Mouse (Mus musculus) midbrain, embryonic 15.5 days (tissue): ENCODE data around the gene Mctp1. TPM values are rescaled to one million over a fixed set of nuclear protein-coding genes. Genes with fewer than 3 reads are reported as not detected.

ENCODE experiments used
- ATAC-seq: fragments of 200-750 bp; cut with Nextera tagmentation; replicated peaks from 2 replicates; pipeline ENCODE4 v1.8.0; 2017; ENCODE audit warnings: moderate TSS enrichment
- H3K27ac ChIP-seq: fragments of 300-500 bp; sonication (generic); 2 replicates; pipeline ENCODE4 v1.5.1; 2015; ENCODE audit warnings: mild to moderate bottlenecking, inconsistent platforms
- H3K27me3 ChIP-seq: fragments of 300-500 bp; sonication (generic); replicated peaks from 2 replicates; pipeline ENCODE4 v1.6.1; 2015; ENCODE audit warnings: inconsistent platforms
- H3K36me3 ChIP-seq: fragments of 300-500 bp; sonication (generic); replicated peaks from 2 replicates; pipeline ENCODE4 v1.6.1; 2015; ENCODE audit warnings: inconsistent platforms
- H3K4me1 ChIP-seq: fragments of 300-500 bp; sonication (generic); 2 replicates; pipeline ENCODE4 v1.6.1; 2015; ENCODE audit warnings: inconsistent platforms
- H3K4me2 ChIP-seq: fragments of 300-500 bp; sonication (generic); 2 replicates; pipeline ENCODE4 v1.6.1; 2015; ENCODE audit warnings: inconsistent platforms, mild to moderate bottlenecking, moderate library complexity
- H3K4me3 ChIP-seq: fragments of 300-500 bp; sonication (generic); 2 replicates; pipeline ENCODE4 v1.5.1; 2015; ENCODE audit warnings: mild to moderate bottlenecking, inconsistent platforms
- H3K9ac ChIP-seq: fragments of 300-500 bp; sonication (generic); 2 replicates; pipeline ENCODE4 v1.6.1; 2015; ENCODE audit warnings: mild to moderate bottlenecking, inconsistent platforms
- H3K9me3 ChIP-seq: fragments of 300-500 bp; sonication (generic); 2 replicates; pipeline ENCODE4 v1.6.1; 2016; ENCODE audit warnings: inconsistent platforms
- WGBS: fragments of 180-500 bp; shearing (Covaris S2); methylation state at CpG from one replicate; pipeline ENCODE4 v1.1.7; 2015; ENCODE audit warnings: mixed read lengths; 5-methylcytosine and 5-hydroxymethylcytosine counted together
- polyA plus RNA-seq: library from polyadenylated mRNA; unstranded; fragments of >200 nt; fragmentation: Nextera tagmentation; extraction: Ambion mirVana; gene quantifications from 2 replicates; pipeline ENCODE4 v1.2.1, GENCODE M21; 2015

Mctp1 gene
- polyA plus RNA-seq, 1 experiment from 2014 or later = 3.9 TPM

- Histone ChIP-seq H3K9ac (no peak overlapping the region), H3K36me3 (no peaks in the 10 kb centered on the region), H3K27me3 (no peaks in the 10 kb centered on the region), H3K9me3 (no peaks in the 10 kb centered on the region), H3K4me3 (no peak overlapping the region), H3K4me2 (no peak overlapping the region), H3K27ac (no peak overlapping the region), H3K4me1 (no peaks in the 10 kb centered on the region)
- ATAC-seq = no peak
Observed at GRCm38 (mm10) chr13:76659523-76659922, 275.2 kb downstream of the Mctp1 start.

GRCm38 (mm10) chr13:76681286-76681685, 297.0 kb downstream of the Mctp1 start:
- Histone ChIP-seq H3K27me3 (no peaks in the 10 kb centered on the region), H3K27ac (no peak overlapping the region), H3K9me3 (no peaks in the 10 kb centered on the region), H3K36me3 (no peaks in the 10 kb centered on the region), H3K4me1 (no peaks in the 10 kb centered on the region), H3K9ac (no peak overlapping the region), H3K4me2 (no peak overlapping the region), H3K4me3 (no peak overlapping the region)
- peak; percentile 70; the same call in 1 of the 2 replicates for ATAC-seq

DNA sequence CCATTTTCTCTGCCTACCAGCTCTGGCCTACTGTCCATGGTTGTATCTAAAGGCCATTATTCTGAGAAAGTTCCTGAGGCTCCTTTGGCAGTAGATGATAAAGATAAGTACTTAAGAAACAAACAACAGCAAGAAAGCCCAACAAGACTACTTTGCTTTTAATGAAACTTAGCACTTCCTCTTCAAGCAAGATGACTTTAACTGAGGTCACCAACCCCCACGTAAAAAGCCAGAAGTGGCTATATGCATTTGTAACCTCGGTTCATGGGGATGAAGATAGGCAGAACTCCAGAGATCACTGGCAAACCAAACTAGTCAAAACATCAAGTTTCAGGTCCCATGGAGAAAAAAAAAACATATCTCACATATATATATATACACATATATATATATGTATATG, 305.0 kb downstream of the Mctp1 start:
- H3K4me1 ChIP-seq = no peaks in the 10 kb centered on the region
- 83% methylated on average over 2 of the region's 2 CpGs for WGBS
- no peaks in the 10 kb centered on the region for H3K9me3 ChIP-seq
- no peak overlapping the region for H3K4me3 ChIP-seq
- ATAC-seq = no peak
- no peak overlapping the region for H3K4me2 ChIP-seq
- H3K27me3 ChIP-seq = no peaks in the 10 kb centered on the region
- no peak overlapping the region for H3K9ac ChIP-seq
- H3K36me3 ChIP-seq = no peaks in the 10 kb centered on the region
- no peak overlapping the region for H3K27ac ChIP-seq

- Histone ChIP-seq H3K27me3 (no peaks in the 10 kb centered on the region), H3K4me1 (no peaks in the 10 kb centered on the region), H3K36me3 (no peaks in the 10 kb centered on the region), H3K4me3 (no peak overlapping the region), H3K9me3 (no peaks in the 10 kb centered on the region), H3K4me2 (no peak overlapping the region), H3K9ac (no peak overlapping the region), H3K27ac (no peak overlapping the region)
- ATAC-seq = no peak
Observed at GRCm38 (mm10) chr13:76690143-76690542, 305.8 kb downstream of the Mctp1 start.

DNA sequence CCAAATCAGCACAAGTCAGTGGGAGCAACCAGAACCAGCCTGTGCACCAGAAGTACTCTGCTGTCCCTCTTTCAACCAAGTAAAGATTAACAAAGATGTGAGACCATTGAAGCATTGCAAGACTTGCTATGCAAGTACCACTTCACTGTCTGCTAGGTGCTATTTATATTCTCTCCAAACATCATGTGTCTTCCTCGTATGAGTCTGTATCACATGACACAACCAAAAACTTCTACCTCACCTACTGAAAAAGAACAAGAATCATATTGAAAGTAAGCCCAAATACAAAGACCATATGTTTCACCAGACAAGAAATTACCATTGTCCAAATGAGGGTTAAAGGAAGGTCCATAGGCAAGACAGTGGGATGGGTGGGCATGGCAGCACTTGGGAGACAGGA, 306.4 kb downstream of the Mctp1 start:
- H3K9me3 ChIP-seq = no peaks in the 10 kb centered on the region
- no peak for ATAC-seq
- no peaks in the 10 kb centered on the region for H3K36me3 ChIP-seq
- H3K4me2 ChIP-seq = no peak overlapping the region
- no peak overlapping the region for H3K27ac ChIP-seq
- no peaks in the 10 kb centered on the region for H3K4me1 ChIP-seq
- 80% methylated on average over 1 of the region's 1 CpGs for WGBS
- H3K4me3 ChIP-seq = no peak overlapping the region
- H3K27me3 ChIP-seq = no peaks in the 10 kb centered on the region
- H3K9ac ChIP-seq = no peak overlapping the region

- no peaks in the 10 kb centered on the region for H3K4me1 ChIP-seq
- H3K9me3 ChIP-seq = no peaks in the 10 kb centered on the region
- ATAC-seq = no peak
- no peak overlapping the region for H3K4me3 ChIP-seq
- H3K27ac ChIP-seq = no peak overlapping the region
- H3K36me3 ChIP-seq = no peaks in the 10 kb centered on the region
- no peaks in the 10 kb centered on the region for H3K27me3 ChIP-seq
- no peak overlapping the region for H3K9ac ChIP-seq
- H3K4me2 ChIP-seq = no peak overlapping the region
Observed at GRCm38 (mm10) chr13:76734013-76734412, 349.7 kb downstream of the Mctp1 start.

- no peak for ATAC-seq
- Histone ChIP-seq H3K4me2 (no peak overlapping the region), H3K27me3 (no peaks in the 10 kb centered on the region), H3K9ac (no peak overlapping the region), H3K27ac (no peak overlapping the region), H3K9me3 (no peaks in the 10 kb centered on the region), H3K36me3 (no peaks in the 10 kb centered on the region), H3K4me1 (no peaks in the 10 kb centered on the region), H3K4me3 (no peak overlapping the region)
- WGBS = 78% methylated on average over 4 of the region's 4 CpGs
Observed at GRCm38 (mm10) chr13:76750663-76751429, 366.5 kb downstream of the Mctp1 start.

- Histone ChIP-seq H3K9ac (no peak overlapping the region), H3K27me3 (no peaks in the 10 kb centered on the region), H3K27ac (no peak overlapping the region), H3K4me3 (no peak overlapping the region), H3K36me3 (no peaks in the 10 kb centered on the region), H3K4me2 (no peak overlapping the region), H3K4me1 (no peaks in the 10 kb centered on the region), H3K9me3 (no peaks in the 10 kb centered on the region)
- peak; percentile 65 for ATAC-seq
- WGBS = 29% methylated on average over 6 of the region's 6 CpGs
Observed at GRCm38 (mm10) chr13:76759832-76760490, 375.6 kb downstream of the Mctp1 start.

DNA sequence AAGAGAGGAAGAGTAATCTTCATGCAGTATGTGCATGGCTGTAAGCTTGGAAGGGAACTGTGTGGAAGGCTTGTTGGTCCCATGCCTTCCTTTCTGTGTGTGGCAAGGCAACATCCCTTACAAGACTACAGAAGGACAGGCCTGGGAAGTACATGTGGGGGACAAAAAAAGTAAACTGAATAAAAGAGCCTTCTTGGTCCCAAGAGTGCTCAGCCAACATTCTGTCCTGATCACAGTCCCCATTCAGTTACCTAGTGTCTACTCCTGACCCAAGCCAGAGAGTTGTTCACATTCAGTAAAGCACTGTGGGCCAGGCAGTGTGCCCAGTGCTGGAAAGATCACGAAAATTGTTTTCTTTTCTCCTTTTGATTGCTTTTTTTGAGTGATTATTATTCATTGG, 415.3 kb downstream of the Mctp1 start:
- WGBS = 68% methylated on average over 1 of the region's 1 CpGs

DNA sequence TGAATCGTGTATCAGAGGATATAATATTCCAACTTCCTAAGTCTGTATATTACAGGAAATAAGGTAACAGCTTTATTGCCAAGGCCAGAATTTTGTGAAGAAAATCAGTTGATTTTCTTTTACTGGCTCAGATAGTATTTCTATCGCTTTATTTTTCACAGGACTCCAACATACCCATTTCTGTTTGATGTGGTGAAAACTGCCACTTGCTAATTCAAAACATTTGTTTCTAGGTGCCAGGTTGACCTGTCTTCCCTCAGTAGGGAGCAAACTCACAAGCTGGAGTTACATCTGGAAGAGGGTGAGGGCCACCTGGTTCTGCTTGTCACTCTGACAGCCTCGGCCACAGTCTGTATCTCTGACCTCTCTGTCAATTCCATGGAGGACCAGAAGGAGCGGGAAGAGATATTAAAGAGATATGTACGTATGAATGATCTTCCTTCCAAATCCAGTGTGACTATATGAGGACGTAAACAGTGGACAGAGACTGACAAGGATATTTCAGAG, 416.8 kb downstream of the Mctp1 start:
- H3K4me1 ChIP-seq = peaks cover 7% of the 10 kb centered on the region; the same call in 1 of the 2 replicates
- ATAC-seq = no peak
- 84% methylated on average over 6 of the region's 6 CpGs for WGBS

More for the DNA sequence above, 415.3 kb downstream of the Mctp1 start:
- no peak overlapping the region for H3K27ac ChIP-seq
- H3K9ac ChIP-seq = no peak overlapping the region
- H3K4me1 ChIP-seq = peaks cover 7% of the 10 kb centered on the region; the same call in 1 of the 2 replicates
- ATAC-seq = no peak
- no peaks in the 10 kb centered on the region for H3K9me3 ChIP-seq
- H3K4me2 ChIP-seq = no peak overlapping the region
- no peak overlapping the region for H3K4me3 ChIP-seq
- no peaks in the 10 kb centered on the region for H3K36me3 ChIP-seq
- no peaks in the 10 kb centered on the region for H3K27me3 ChIP-seq

GRCm38 (mm10) chr13:76802051-76802728, 417.9 kb downstream of the Mctp1 start:
- H3K36me3 ChIP-seq = no peaks in the 10 kb centered on the region
- no peak overlapping the region for H3K4me3 ChIP-seq
- H3K27ac ChIP-seq = peak overlapping the region; percentile 62
- no peak overlapping the region for H3K4me2 ChIP-seq
- ATAC-seq = peak; percentile 94
- H3K9me3 ChIP-seq = no peaks in the 10 kb centered on the region
- no peak overlapping the region for H3K9ac ChIP-seq
- peaks cover 7% of the 10 kb centered on the region; the same call in 1 of the 2 replicates for H3K4me1 ChIP-seq
- H3K27me3 ChIP-seq = no peaks in the 10 kb centered on the region
- 10% methylated on average over 3 of the region's 3 CpGs for WGBS

More for the DNA sequence above, 416.8 kb downstream of the Mctp1 start:
- H3K9me3 ChIP-seq = no peaks in the 10 kb centered on the region
- H3K4me3 ChIP-seq = no peak overlapping the region
- no peak overlapping the region for H3K27ac ChIP-seq
- no peak overlapping the region for H3K9ac ChIP-seq
- H3K27me3 ChIP-seq = no peaks in the 10 kb centered on the region
- H3K4me2 ChIP-seq = no peak overlapping the region
- H3K36me3 ChIP-seq = no peaks in the 10 kb centered on the region

DNA sequence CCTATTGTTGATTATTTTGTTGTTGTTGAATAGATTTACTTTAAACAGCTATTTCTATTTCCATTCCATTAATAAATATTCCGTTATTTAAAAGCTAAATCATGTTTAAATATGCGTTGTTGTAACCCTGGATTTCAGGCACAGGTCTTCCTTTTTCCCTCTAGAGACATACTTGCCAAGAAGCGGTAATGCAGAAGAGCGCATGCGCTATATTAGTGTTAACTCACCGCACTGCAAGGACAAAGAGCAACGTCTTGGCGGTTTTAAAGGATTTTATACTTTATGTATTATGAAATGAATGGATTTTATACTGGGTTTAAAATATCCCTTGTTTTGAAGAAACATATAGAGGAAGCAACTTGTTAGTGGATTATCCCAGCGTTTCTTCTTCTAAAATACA, 418.6 kb downstream of the Mctp1 start:
- H3K27ac ChIP-seq = peak overlapping the region; percentile 62; the same call in 1 of the 2 replicates
- WGBS = 68% methylated on average over 9 of the region's 9 CpGs

More for the DNA sequence above, 418.6 kb downstream of the Mctp1 start:
- Histone ChIP-seq H3K9me3 (no peaks in the 10 kb centered on the region), H3K36me3 (no peaks in the 10 kb centered on the region), H3K4me3 (no peak overlapping the region), H3K27me3 (no peaks in the 10 kb centered on the region), H3K4me1 (peaks cover 7% of the 10 kb centered on the region; the same call in 1 of the 2 replicates), H3K4me2 (no peak overlapping the region), H3K9ac (no peak overlapping the region)
- ATAC-seq = no peak
